Mouse (Mus musculus): ENCODE results near the gene Cdc6. TPM values are rescaled to one million over a fixed set of nuclear protein-coding genes. Genes with fewer than 3 reads are reported as not detected.
A peak's percentile ranks its signal among the peaks of the same experiment; 100 is the strongest.

Cdc6 gene
- polyA plus RNA-seq, 1 experiment from 2014 or later: 47.0 TPM

DNA sequence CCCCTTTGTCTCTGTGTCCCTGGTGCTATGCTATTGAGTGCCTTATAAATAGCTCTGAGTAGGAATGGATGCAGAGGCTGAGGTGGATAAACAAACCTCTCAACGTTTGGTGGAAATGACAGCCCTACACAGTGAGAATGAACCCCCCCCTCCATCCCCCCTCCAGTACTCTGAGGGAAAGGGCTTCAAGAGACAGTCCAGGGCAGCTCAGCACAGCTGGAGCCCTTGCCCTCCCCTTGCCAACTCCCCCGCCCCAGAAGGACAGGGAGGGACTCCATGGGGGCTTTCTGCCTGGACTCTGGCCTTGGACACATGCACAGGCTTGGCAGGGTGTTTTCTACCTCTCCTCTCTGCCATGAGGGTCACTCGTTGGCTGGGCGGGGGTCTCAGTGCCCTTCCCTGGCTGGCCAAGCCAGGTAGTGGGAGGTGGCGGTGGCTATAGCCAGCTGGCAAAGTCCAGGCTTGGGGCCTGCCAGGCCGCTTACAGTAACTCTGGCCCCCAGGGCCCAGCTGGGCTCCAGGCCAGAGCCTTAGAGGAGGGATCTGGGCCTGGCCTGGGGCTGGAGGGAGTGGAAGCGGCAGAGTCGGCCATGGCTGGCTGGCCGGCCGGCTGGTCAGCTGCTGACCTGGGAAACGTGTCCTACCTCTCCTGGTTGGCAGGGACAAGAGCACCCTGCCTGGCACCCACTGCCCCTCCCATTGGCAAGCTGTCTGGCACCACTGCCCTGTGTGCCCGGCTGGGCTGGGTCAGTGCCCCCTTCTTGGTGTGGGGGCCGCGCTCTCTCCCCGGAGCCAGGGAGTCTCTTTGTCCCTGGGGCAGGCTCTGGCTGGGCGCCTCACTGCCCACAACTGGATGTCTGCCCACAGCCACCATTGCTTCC is 43.7 kb downstream of the Cdc6 start:
- ATAC-seq (ENCODE audit: insufficient read depth) (peak; percentile 51), DNase-seq (peak; percentile 83)
- H3K27me3 ChIP-seq (ENCODE audit: insufficient read depth, low read length): no peaks in the 10 kb centered on the region
- peak overlapping the region; percentile 80 for H3K27ac ChIP-seq (ENCODE audit: low read depth)
- 53% methylated on average over 16 of the region's 16 CpGs for WGBS
- H3K4me2 ChIP-seq: peak overlapping the region; percentile 40
- H3K36me3 ChIP-seq (ENCODE audit: insufficient read depth): peaks cover 28% of the 10 kb centered on the region
- peak overlapping the region; percentile 17 for H3K9ac ChIP-seq
- 0 out of 2 replicates have a peak, but pooled peaks have one; percentile 2 for TF ChIP-seq CTCF (IDR thresholded peaks at IDR 0.05; ENCODE audit: low read depth)
- H3K4me1 ChIP-seq (ENCODE audit: insufficient read depth): peaks cover 43% of the 10 kb centered on the region
- H3K9me3 ChIP-seq (ENCODE audit: low read depth, low read length): no peaks in the 10 kb centered on the region
- no peak overlapping the region for H3K4me3 ChIP-seq (ENCODE audit: low read depth, low read length)

DNA sequence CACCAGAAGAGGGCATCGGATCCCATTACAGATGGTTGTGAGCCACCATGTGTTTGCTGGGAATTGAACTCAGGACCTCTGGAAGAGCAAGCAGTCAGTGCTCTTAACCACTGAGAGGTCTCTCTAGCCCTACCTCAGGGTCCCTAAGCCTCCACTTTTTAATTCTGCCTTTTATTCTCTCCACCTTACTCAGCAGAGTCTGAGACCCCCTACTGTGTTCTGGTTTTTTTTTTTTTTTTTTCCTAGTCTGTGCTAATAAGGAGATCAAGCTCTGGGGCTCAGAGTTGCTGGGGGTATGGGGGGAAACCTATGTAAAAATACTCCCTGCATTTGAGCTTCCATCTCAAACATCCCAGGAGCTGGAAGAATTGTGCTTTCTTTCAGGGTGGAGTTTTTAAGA is 44.5 kb downstream of the Cdc6 start:
- H3K27me3 ChIP-seq (ENCODE audit: insufficient read depth, low read length): no peaks in the 10 kb centered on the region
- no peak overlapping the region for H3K9ac ChIP-seq
- peaks cover 43% of the 10 kb centered on the region for H3K4me1 ChIP-seq (ENCODE audit: insufficient read depth)
- DNase-seq (no peak), ATAC-seq (ENCODE audit: insufficient read depth) (no peak)
- 87% methylated on average over 1 of the region's 1 CpGs for WGBS
- no peak for TF ChIP-seq CTCF (IDR thresholded peaks at IDR 0.05; ENCODE audit: low read depth)
- H3K36me3 ChIP-seq (ENCODE audit: insufficient read depth): peaks cover 31% of the 10 kb centered on the region
- H3K4me2 ChIP-seq: no peak overlapping the region
- peak overlapping the region; percentile 18; the same call in 1 of the 2 replicates for H3K27ac ChIP-seq (ENCODE audit: low read depth)
- H3K4me3 ChIP-seq (ENCODE audit: low read depth, low read length): no peak overlapping the region
- no peaks in the 10 kb centered on the region for H3K9me3 ChIP-seq (ENCODE audit: low read depth, low read length)

DNA sequence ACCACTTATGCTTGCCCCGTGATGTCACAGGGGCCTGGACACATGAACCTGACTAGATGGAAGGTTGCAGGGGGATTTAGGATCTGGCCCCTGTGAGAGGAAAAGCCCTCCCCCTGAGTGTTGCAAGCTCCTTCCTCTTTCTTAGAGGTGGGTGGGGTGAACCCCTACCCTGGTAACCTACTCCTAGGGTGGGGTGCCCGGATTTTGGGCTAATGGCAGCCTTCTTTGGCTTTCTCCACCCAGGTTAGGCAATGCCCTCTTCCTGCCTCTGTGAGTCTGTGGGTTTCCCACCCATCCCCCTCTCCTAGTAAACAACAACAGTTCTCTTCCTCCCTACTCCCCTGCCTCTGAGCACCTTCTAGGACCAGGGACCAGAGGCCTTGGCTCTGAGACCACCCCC is 45.1 kb downstream of the Cdc6 start:
- no peak overlapping the region for H3K4me3 ChIP-seq (ENCODE audit: low read depth, low read length)
- no peak overlapping the region for H3K4me2 ChIP-seq
- no peak for DNase-seq
- H3K9me3 ChIP-seq (ENCODE audit: low read depth, low read length): no peaks in the 10 kb centered on the region
- TF ChIP-seq CTCF (IDR thresholded peaks at IDR 0.05; ENCODE audit: low read depth): no peak
- WGBS: 55% methylated on average over 2 of the region's 2 CpGs
- no peak overlapping the region for H3K9ac ChIP-seq
- peaks cover 34% of the 10 kb centered on the region for H3K36me3 ChIP-seq (ENCODE audit: insufficient read depth)
- no peaks in the 10 kb centered on the region for H3K27me3 ChIP-seq (ENCODE audit: insufficient read depth, low read length)
- ATAC-seq (ENCODE audit: insufficient read depth): no peak
- H3K4me1 ChIP-seq (ENCODE audit: insufficient read depth): peaks cover 43% of the 10 kb centered on the region
- 0 out of 2 replicates have a peak overlapping the region, but pooled peaks have one; percentile 27 for H3K27ac ChIP-seq (ENCODE audit: low read depth)

DNA sequence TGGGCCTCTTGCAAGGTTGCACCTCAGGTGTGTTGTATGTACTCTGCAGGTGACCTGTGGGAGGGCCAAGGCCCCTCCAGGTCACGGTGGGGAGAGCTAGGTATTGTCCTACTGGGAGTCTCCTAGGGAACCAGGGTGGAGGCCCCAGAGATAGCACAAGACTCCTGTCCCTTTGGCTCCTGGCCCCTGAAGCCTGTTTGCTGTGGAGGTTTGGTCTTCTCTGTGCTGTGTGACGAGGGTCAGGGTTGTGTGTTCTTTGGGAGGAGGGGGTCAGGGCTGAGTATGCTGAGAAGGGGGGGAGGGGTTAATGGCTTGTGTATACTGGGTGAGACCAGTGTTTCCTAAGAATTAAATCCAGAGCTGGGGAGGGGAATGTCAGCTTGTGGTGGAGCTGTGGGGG is 45.8 kb downstream of the Cdc6 start:
- ATAC-seq (ENCODE audit: insufficient read depth): 0 out of 2 replicates have a peak, but pooled peaks have one; percentile 4
- no peaks in the 10 kb centered on the region for H3K27me3 ChIP-seq (ENCODE audit: insufficient read depth, low read length)
- DNase-seq: no peak
- no peak for TF ChIP-seq CTCF (IDR thresholded peaks at IDR 0.05; ENCODE audit: low read depth)
- H3K4me1 ChIP-seq (ENCODE audit: insufficient read depth): peaks cover 43% of the 10 kb centered on the region
- no peak overlapping the region; the same call in 1 of the 2 replicates for H3K27ac ChIP-seq (ENCODE audit: low read depth)
- WGBS: 3% methylated on average over 2 of the region's 2 CpGs
- no peak overlapping the region for H3K9ac ChIP-seq
- no peak overlapping the region for H3K4me3 ChIP-seq (ENCODE audit: low read depth, low read length)
- H3K36me3 ChIP-seq (ENCODE audit: insufficient read depth): peaks cover 38% of the 10 kb centered on the region
- H3K9me3 ChIP-seq (ENCODE audit: low read depth, low read length): no peaks in the 10 kb centered on the region
- no peak overlapping the region for H3K4me2 ChIP-seq

DNA sequence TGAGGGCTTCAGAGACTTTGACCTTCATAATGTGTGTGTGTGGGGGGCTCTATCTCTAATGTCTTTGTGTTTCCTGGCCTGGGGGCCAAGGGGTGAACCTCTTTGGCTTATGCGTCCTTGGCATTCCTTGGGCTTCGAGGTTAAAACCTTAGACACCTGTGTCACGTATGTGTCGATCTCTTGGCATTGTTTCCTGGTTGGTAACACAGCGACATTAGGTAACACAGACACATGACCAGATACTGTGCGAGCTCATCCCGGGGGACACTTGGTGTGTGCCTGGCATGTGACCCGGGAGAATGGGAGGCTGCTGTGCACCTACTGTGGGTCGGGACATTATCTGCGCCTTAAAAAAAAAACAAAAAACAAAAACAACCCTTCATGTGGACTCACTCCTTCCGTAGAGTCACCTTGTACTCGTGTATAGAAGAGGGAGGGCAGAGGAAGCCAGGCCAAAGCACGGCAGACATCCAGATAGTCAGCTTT is 46.3 kb downstream of the Cdc6 start:
- Histone ChIP-seq H3K4me1 (ENCODE audit: insufficient read depth) (peaks cover 45% of the 10 kb centered on the region), H3K27ac (ENCODE audit: low read depth) (peak overlapping the region; percentile 77), H3K36me3 (ENCODE audit: insufficient read depth) (peaks cover 38% of the 10 kb centered on the region), H3K9me3 (ENCODE audit: low read depth, low read length) (no peaks in the 10 kb centered on the region), H3K4me3 (ENCODE audit: low read depth, low read length) (no peak overlapping the region), H3K4me2 (peak overlapping the region; percentile 43), H3K27me3 (ENCODE audit: insufficient read depth, low read length) (no peaks in the 10 kb centered on the region), H3K9ac (0 out of 2 replicates have a peak overlapping the region, but pooled peaks have one; percentile 9)
- DNase-seq (no peak), ATAC-seq (ENCODE audit: insufficient read depth) (no peak)
- WGBS: 14% methylated on average over 13 of the region's 13 CpGs
- no peak for TF ChIP-seq CTCF (IDR thresholded peaks at IDR 0.05; ENCODE audit: low read depth)

DNA sequence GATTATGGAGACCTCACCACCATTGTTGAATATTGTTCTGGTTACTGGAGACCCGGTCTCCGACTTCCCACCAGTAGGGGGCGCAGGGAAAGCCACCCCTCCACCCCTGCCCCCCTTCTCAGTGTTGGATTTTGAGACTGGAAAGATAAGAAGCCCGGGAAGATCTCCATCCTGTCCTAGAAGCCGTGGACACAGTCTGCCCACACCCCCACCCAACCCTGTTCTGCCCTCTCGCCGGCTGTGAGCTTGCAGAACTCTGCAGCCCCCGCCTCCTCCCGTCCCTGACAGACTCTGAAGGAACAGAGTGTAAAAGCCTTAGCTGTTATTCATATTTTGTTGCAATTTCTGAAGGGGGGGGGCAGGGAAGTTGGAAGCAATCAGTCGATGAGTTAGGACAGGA is 46.8 kb downstream of the Cdc6 start:
- 1% methylated on average over 10 of the region's 10 CpGs for WGBS
- Histone ChIP-seq H3K9ac (0 out of 2 replicates have a peak overlapping the region, but pooled peaks have one; percentile 9), H3K36me3 (ENCODE audit: insufficient read depth) (peaks cover 38% of the 10 kb centered on the region)

More for the DNA sequence above, 46.8 kb downstream of the Cdc6 start:
- Histone ChIP-seq H3K27me3 (ENCODE audit: insufficient read depth, low read length) (no peaks in the 10 kb centered on the region), H3K4me2 (peak overlapping the region; percentile 43), H3K9me3 (ENCODE audit: low read depth, low read length) (no peaks in the 10 kb centered on the region), H3K4me1 (ENCODE audit: insufficient read depth) (peaks cover 49% of the 10 kb centered on the region), H3K4me3 (ENCODE audit: low read depth, low read length) (no peak overlapping the region), H3K27ac (ENCODE audit: low read depth) (peak overlapping the region; percentile 77)
- TF ChIP-seq CTCF (IDR thresholded peaks at IDR 0.05; ENCODE audit: low read depth): peak; percentile 81
- DNase-seq (peak; percentile 88), ATAC-seq (ENCODE audit: insufficient read depth) (peak; percentile 78)

Data from lung, embryonic 14.5 days (tissue).